Mouse (Mus musculus) bone marrow macrophage, adult 2 months (primary cell): Measurements from ENCODE around the gene Lrrk1.

Experiments
- CTCF ChIP-seq: IDR thresholded peaks from 2 replicates; pipeline ENCODE4 v1.5.1; 2012; ENCODE audit warnings: low read depth, mild to moderate bottlenecking, low read length, moderate library complexity
- POLR2A ChIP-seq: IDR thresholded peaks from 2 replicates; pipeline ENCODE4 v1.6.1; 2012; ENCODE audit warnings: mild to moderate bottlenecking, low read depth, low read length, borderline replicate concordance

DNA sequence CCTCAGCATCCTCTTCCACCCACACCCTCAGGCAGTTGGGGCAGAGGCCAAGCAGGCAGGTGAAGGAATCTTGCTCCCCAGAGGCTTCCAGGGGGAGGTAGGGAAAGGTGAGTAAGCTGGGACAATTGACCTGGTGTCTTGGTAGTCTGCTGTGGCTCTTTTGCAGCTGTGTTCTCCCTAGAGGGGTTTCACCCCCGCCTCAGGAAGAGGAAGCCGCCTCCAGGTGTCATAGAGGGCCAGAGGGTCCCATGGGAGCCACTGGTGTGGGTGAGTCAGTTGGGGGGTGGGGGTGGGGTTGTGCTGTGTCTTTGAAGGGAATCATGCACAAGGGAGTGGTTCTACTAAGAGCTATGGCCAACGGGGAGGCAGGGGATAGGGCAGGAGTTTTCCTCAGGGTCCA is 193.6 kb downstream of the Lrrk1 start:
- TF ChIP-seq CTCF = no peak
- no peak for TF ChIP-seq POLR2A
